Comparison of ENCODE assay signal across 11 mouse cellular contexts in the genomic region with DNA sequence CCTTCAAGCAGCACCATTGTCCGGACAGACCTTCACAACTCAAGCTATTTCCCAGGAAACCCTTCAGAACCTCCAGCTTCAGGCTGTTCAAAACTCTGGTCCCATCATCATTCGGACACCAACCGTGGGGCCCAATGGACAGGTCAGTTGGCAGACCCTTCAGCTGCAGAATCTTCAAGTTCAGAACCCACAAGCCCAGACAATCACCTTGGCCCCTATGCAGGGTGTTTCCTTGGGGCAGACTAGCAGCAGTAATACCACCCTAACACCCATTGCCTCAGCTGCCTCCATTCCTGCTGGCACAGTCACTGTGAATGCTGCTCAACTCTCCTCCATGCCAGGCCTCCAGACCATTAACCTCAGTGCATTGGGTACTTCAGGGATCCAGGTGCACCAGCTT. TPM values are rescaled to one million over a fixed set of nuclear protein-coding genes. Genes with fewer than 3 reads are reported as not detected.
A peak's percentile ranks its signal among the peaks of the same experiment; 100 is the strongest.
DNase-seq lines count a peak whose midpoint lies in the region; ATAC-seq and TF ChIP-seq lines count a peak whose summit lies in the region.
"Had no signal": no experiment of that assay in that cellular context is flagged by ENCODE, and none has a peak within 500 bp of the region (broad histone marks: within the 10 kb centered on the region; RNA-seq: fewer than 3 reads in every experiment).

No protein-coding gene starts in this region.

- no peak overlapping the region for H3K9ac ChIP-seq in hindbrain, postnatal 0 days (replicated peaks; ENCODE audit: low read length)
- 0 out of 2 replicates have a peak overlapping the region, but pooled peaks have one; percentile 13 for H3K9ac ChIP-seq in forebrain, embryonic 14.5 days (ENCODE audit: low read length)
- H3K9ac ChIP-seq in liver, embryonic 15.5 days, result peak overlapping the region; percentile 27; the same call in 1 of the 2 replicates

- no peaks in the 10 kb centered on the region for H3K9me3 ChIP-seq in hindbrain, embryonic 10.5 days
- no peaks in the 10 kb centered on the region for H3K9me3 ChIP-seq in hindbrain, postnatal 0 days (ENCODE audit: low read length)
- H3K9me3 ChIP-seq in embryonic facial prominence, embryonic 10.5 days, result no peaks in the 10 kb centered on the region
- H3K9me3 ChIP-seq in forebrain, embryonic 14.5 days (replicated peaks; ENCODE audit: control insufficient read depth, low read length), result no peaks in the 10 kb centered on the region
- H3K9me3 ChIP-seq in liver, embryonic 15.5 days (replicated peaks), result no peaks in the 10 kb centered on the region

- DNase-seq in hindbrain, embryonic 10.5 days (ENCODE audit: low spot score), result no peak
- no peak for DNase-seq in hindbrain, postnatal 0 days (ENCODE audit: low spot score)
- no peak for DNase-seq in embryonic facial prominence, embryonic 10.5 days (ENCODE audit: low spot score)
- DNase-seq in forebrain, embryonic 14.5 days (ENCODE audit: low spot score), result no peak
- no peak for DNase-seq in thymus, postnatal 0 days (ENCODE audit: low spot score)
- no peak for DNase-seq in cerebellum, adult 8-10 months
- DNase-seq: kidney, postnatal 4 days had no signal

- peaks cover 71% of the 10 kb centered on the region for H3K36me3 ChIP-seq in hindbrain, embryonic 10.5 days
- peaks cover 23% of the 10 kb centered on the region for H3K36me3 ChIP-seq in hindbrain, postnatal 0 days (ENCODE audit: insufficient read depth, low read length)
- peaks cover 69% of the 10 kb centered on the region for H3K36me3 ChIP-seq in embryonic facial prominence, embryonic 10.5 days (replicated peaks)
- peaks cover 58% of the 10 kb centered on the region for H3K36me3 ChIP-seq in forebrain, embryonic 14.5 days (ENCODE audit: control insufficient read depth, insufficient read depth, low read length)
- H3K36me3 ChIP-seq in liver, embryonic 15.5 days (replicated peaks), result peaks cover 67% of the 10 kb centered on the region

- no peaks in the 10 kb centered on the region for H3K27me3 ChIP-seq in hindbrain, embryonic 10.5 days (ENCODE audit: insufficient read depth, poor library complexity, severe bottlenecking)
- no peaks in the 10 kb centered on the region for H3K27me3 ChIP-seq in hindbrain, postnatal 0 days (ENCODE audit: insufficient read depth, low read length)
- H3K27me3 ChIP-seq in embryonic facial prominence, embryonic 10.5 days (replicated peaks; ENCODE audit: low read depth, poor library complexity, severe bottlenecking), result no peaks in the 10 kb centered on the region
- H3K27me3 ChIP-seq in forebrain, embryonic 14.5 days (replicated peaks; ENCODE audit: control insufficient read depth, insufficient read depth, low read length), result no peaks in the 10 kb centered on the region
- H3K27me3 ChIP-seq in liver, embryonic 15.5 days, result no peaks in the 10 kb centered on the region

- ATAC-seq in hindbrain, postnatal 0 days, result no peak
- ATAC-seq in forebrain, embryonic 14.5 days, result no peak
- ATAC-seq in liver, embryonic 15.5 days (ENCODE audit: insufficient read depth), result no peak
- no peak for ATAC-seq in megakaryocyte-erythroid progenitor cell, adult 5-6 weeks (replicated peaks; ENCODE audit: low FRiP score, low TSS enrichment, poor library complexity, severe bottlenecking)

- TF ChIP-seq CTCF in hindbrain, postnatal 0 days (IDR thresholded peaks at IDR 0.05; ENCODE audit: low read depth), result no peak

- peaks cover 50% of the 10 kb centered on the region for H3K4me1 ChIP-seq in hindbrain, embryonic 10.5 days (replicated peaks)
- peaks cover 8% of the 10 kb centered on the region; the same call in 1 of the 2 replicates for H3K4me1 ChIP-seq in hindbrain, postnatal 0 days (ENCODE audit: insufficient read depth, low read length)
- peaks cover 42% of the 10 kb centered on the region for H3K4me1 ChIP-seq in embryonic facial prominence, embryonic 10.5 days
- peaks cover 31% of the 10 kb centered on the region for H3K4me1 ChIP-seq in forebrain, embryonic 14.5 days (ENCODE audit: control insufficient read depth, insufficient read depth, low read length)
- peaks cover 64% of the 10 kb centered on the region for H3K4me1 ChIP-seq in liver, embryonic 15.5 days (replicated peaks)

- H3K4me2 ChIP-seq in hindbrain, postnatal 0 days (ENCODE audit: low read depth, low read length), result no peak overlapping the region
- peak overlapping the region; percentile 21; the same call in 1 of the 2 replicates for H3K4me2 ChIP-seq in forebrain, embryonic 14.5 days (ENCODE audit: low read length)
- H3K4me2 ChIP-seq in liver, embryonic 15.5 days, result peak overlapping the region; percentile 38

- peak overlapping the region; percentile 25; the same call in 1 of the 2 replicates for H3K4me3 ChIP-seq in hindbrain, embryonic 10.5 days
- no peak overlapping the region for H3K4me3 ChIP-seq in hindbrain, postnatal 0 days (ENCODE audit: low read length)
- H3K4me3 ChIP-seq in embryonic facial prominence, embryonic 10.5 days, result peak overlapping the region; percentile 38
- no peak overlapping the region for H3K4me3 ChIP-seq in forebrain, embryonic 14.5 days (ENCODE audit: low read depth, low read length)
- peak overlapping the region; percentile 15 for H3K4me3 ChIP-seq in liver, embryonic 15.5 days (replicated peaks)

- H3K27ac ChIP-seq in hindbrain, embryonic 10.5 days, result no peak overlapping the region
- no peak overlapping the region for H3K27ac ChIP-seq in hindbrain, postnatal 0 days
- no peak overlapping the region for H3K27ac ChIP-seq in embryonic facial prominence, embryonic 10.5 days (replicated peaks)
- no peak overlapping the region for H3K27ac ChIP-seq in forebrain, embryonic 14.5 days (ENCODE audit: low read depth, low read length)
- H3K27ac ChIP-seq in liver, embryonic 15.5 days (replicated peaks), result no peak overlapping the region

- 94% methylated on average over 3 of the region's 3 CpGs for WGBS in hindbrain, embryonic 10.5 days
- WGBS in hindbrain, postnatal 0 days, result 93% methylated on average over 3 of the region's 3 CpGs
- WGBS in embryonic facial prominence, embryonic 10.5 days, result 94% methylated on average over 3 of the region's 3 CpGs
- 93% methylated on average over 3 of the region's 3 CpGs for WGBS in forebrain, embryonic 14.5 days
- 89% methylated on average over 3 of the region's 3 CpGs for WGBS in liver, embryonic 15.5 days (ENCODE audit: insufficient replicate concordance)

RNA-seq across cellular contexts. Expression of a gene that starts 3.3 kb away (rescaled TPM):
- polyA plus RNA-seq in hindbrain, embryonic 10.5 days (2016; fragmentation: Nextera tagmentation; extraction: Ambion mirVana), result 6.1 and 9.3 TPM in 2 replicates
- total RNA-seq in hindbrain, postnatal 0 days (2014; rRNA removed), result 24.7 and 26.0 TPM in 2 replicates
- polyA plus RNA-seq in hindbrain, postnatal 0 days (2015; fragmentation: Nextera tagmentation; extraction: Ambion mirVana), result 3.0 and 3.5 TPM in 2 replicates
- 9.9 and 10.6 TPM in 2 replicates for polyA plus RNA-seq in embryonic facial prominence, embryonic 10.5 days (2016; fragmentation: Nextera tagmentation; extraction: Ambion mirVana)
- polyA plus RNA-seq in forebrain, embryonic 14.5 days (2014; fragmentation: Nextera tagmentation; extraction: Ambion mirVana), result 6.6 and 7.0 TPM in 2 replicates
- polyA plus RNA-seq in liver, embryonic 15.5 days (2015; fragmentation: Nextera tagmentation; extraction: Ambion mirVana), result 3.5 and 3.7 TPM in 2 replicates
- total RNA-seq in megakaryocyte-erythroid progenitor cell, adult 5-6 weeks (2014; fragmentation: Nextera tagmentation), result 68.0 and 80.3 TPM in 2 replicates
- total RNA-seq in megakaryocyte-erythroid progenitor cell, adult 5-6 weeks (2017), result 45.0 and 62.2 TPM in 2 replicates
- polyA plus RNA-seq in thymus, postnatal 0 days (2015; fragmentation: Nextera tagmentation; extraction: Ambion mirVana), result 9.7 and 10.9 TPM in 2 replicates

RNA-seq across cellular contexts. Expression of a gene that starts 35.9 kb away (rescaled TPM):
- polyA plus RNA-seq in hindbrain, embryonic 10.5 days (2016; fragmentation: Nextera tagmentation; extraction: Ambion mirVana), result 0.17 and 0.18 TPM in 2 replicates
- total RNA-seq in hindbrain, postnatal 0 days (2014; rRNA removed), result 0.16 TPM in 1 of 2 replicates, not detected in the other
- polyA plus RNA-seq in hindbrain, postnatal 0 days (2015; fragmentation: Nextera tagmentation; extraction: Ambion mirVana), result 0.36 and 0.62 TPM in 2 replicates
- 0.09 and 0.20 TPM in 2 replicates for polyA plus RNA-seq in embryonic facial prominence, embryonic 10.5 days (2016; fragmentation: Nextera tagmentation; extraction: Ambion mirVana)
- 0.11 and 0.25 TPM in 2 replicates for polyA plus RNA-seq in forebrain, embryonic 14.5 days (2014; fragmentation: Nextera tagmentation; extraction: Ambion mirVana)
- 0.08 and 0.10 TPM in 2 replicates for polyA plus RNA-seq in liver, embryonic 15.5 days (2015; fragmentation: Nextera tagmentation; extraction: Ambion mirVana)
- total RNA-seq in megakaryocyte-erythroid progenitor cell, adult 5-6 weeks (2014; fragmentation: Nextera tagmentation), result not detected in 2 replicates
- not detected in 2 replicates for total RNA-seq in megakaryocyte-erythroid progenitor cell, adult 5-6 weeks (2017)
- 1.8 and 2.1 TPM in 2 replicates for polyA plus RNA-seq in thymus, postnatal 0 days (2015; fragmentation: Nextera tagmentation; extraction: Ambion mirVana)

RNA-seq across cellular contexts. Expression of a gene that starts 42.3 kb away (rescaled TPM):
- 1.0 and 1.2 TPM in 2 replicates for polyA plus RNA-seq in hindbrain, embryonic 10.5 days (2016; fragmentation: Nextera tagmentation; extraction: Ambion mirVana)
- 0.11 and 0.31 TPM in 2 replicates for total RNA-seq in hindbrain, postnatal 0 days (2014; rRNA removed)
- 0.38 and 0.40 TPM in 2 replicates for polyA plus RNA-seq in hindbrain, postnatal 0 days (2015; fragmentation: Nextera tagmentation; extraction: Ambion mirVana)
- 1.4 and 1.7 TPM in 2 replicates for polyA plus RNA-seq in embryonic facial prominence, embryonic 10.5 days (2016; fragmentation: Nextera tagmentation; extraction: Ambion mirVana)
- polyA plus RNA-seq in forebrain, embryonic 14.5 days (2014; fragmentation: Nextera tagmentation; extraction: Ambion mirVana), result 0.33 and 0.39 TPM in 2 replicates
- not detected in 2 replicates for polyA plus RNA-seq in liver, embryonic 15.5 days (2015; fragmentation: Nextera tagmentation; extraction: Ambion mirVana)
- not detected in 2 replicates for total RNA-seq in megakaryocyte-erythroid progenitor cell, adult 5-6 weeks (2014; fragmentation: Nextera tagmentation)
- total RNA-seq in megakaryocyte-erythroid progenitor cell, adult 5-6 weeks (2017), result not detected in 2 replicates
- polyA plus RNA-seq in thymus, postnatal 0 days (2015; fragmentation: Nextera tagmentation; extraction: Ambion mirVana), result 0.10 and 0.13 TPM in 2 replicates
- total RNA-seq: liver, adult 2 months; neutrophil, adult 5-6 weeks had no signal
- polyA plus RNA-seq: liver, adult 2 months had no signal

RNA-seq across cellular contexts. Expression of a gene that starts 49.5 kb away (rescaled TPM):
- 84.3 and 98.2 TPM in 2 replicates for polyA plus RNA-seq in hindbrain, embryonic 10.5 days (2016; fragmentation: Nextera tagmentation; extraction: Ambion mirVana)
- total RNA-seq in hindbrain, postnatal 0 days (2014; rRNA removed), result 27.4 and 28.0 TPM in 2 replicates
- polyA plus RNA-seq in hindbrain, postnatal 0 days (2015; fragmentation: Nextera tagmentation; extraction: Ambion mirVana), result 90.4 and 95.1 TPM in 2 replicates
- 73.1 and 77.4 TPM in 2 replicates for polyA plus RNA-seq in embryonic facial prominence, embryonic 10.5 days (2016; fragmentation: Nextera tagmentation; extraction: Ambion mirVana)
- 103 and 116 TPM in 2 replicates for polyA plus RNA-seq in forebrain, embryonic 14.5 days (2014; fragmentation: Nextera tagmentation; extraction: Ambion mirVana)
- 106 and 115 TPM in 2 replicates for polyA plus RNA-seq in liver, embryonic 15.5 days (2015; fragmentation: Nextera tagmentation; extraction: Ambion mirVana)
- total RNA-seq in megakaryocyte-erythroid progenitor cell, adult 5-6 weeks (2014; fragmentation: Nextera tagmentation), result 61.5 and 97.6 TPM in 2 replicates
- total RNA-seq in megakaryocyte-erythroid progenitor cell, adult 5-6 weeks (2017), result 50.3 and 54.5 TPM in 2 replicates
- 88.9 and 90.3 TPM in 2 replicates for polyA plus RNA-seq in thymus, postnatal 0 days (2015; fragmentation: Nextera tagmentation; extraction: Ambion mirVana)

RNA-seq across cellular contexts. Expression of a gene that starts 58.7 kb away (rescaled TPM):
- 102 and 122 TPM in 2 replicates for polyA plus RNA-seq in hindbrain, embryonic 10.5 days (2016; fragmentation: Nextera tagmentation; extraction: Ambion mirVana)
- total RNA-seq in hindbrain, postnatal 0 days (2014; rRNA removed), result 19.4 and 25.4 TPM in 2 replicates
- polyA plus RNA-seq in hindbrain, postnatal 0 days (2015; fragmentation: Nextera tagmentation; extraction: Ambion mirVana), result 31.4 and 36.4 TPM in 2 replicates
- 135 and 137 TPM in 2 replicates for polyA plus RNA-seq in embryonic facial prominence, embryonic 10.5 days (2016; fragmentation: Nextera tagmentation; extraction: Ambion mirVana)
- polyA plus RNA-seq in forebrain, embryonic 14.5 days (2014; fragmentation: Nextera tagmentation; extraction: Ambion mirVana), result 43.2 and 48.2 TPM in 2 replicates
- 41.7 and 48.3 TPM in 2 replicates for polyA plus RNA-seq in liver, embryonic 15.5 days (2015; fragmentation: Nextera tagmentation; extraction: Ambion mirVana)
- 145 and 165 TPM in 2 replicates for total RNA-seq in megakaryocyte-erythroid progenitor cell, adult 5-6 weeks (2014; fragmentation: Nextera tagmentation)
- total RNA-seq in megakaryocyte-erythroid progenitor cell, adult 5-6 weeks (2017), result 179 and 207 TPM in 2 replicates
- 56.8 and 61.7 TPM in 2 replicates for polyA plus RNA-seq in thymus, postnatal 0 days (2015; fragmentation: Nextera tagmentation; extraction: Ambion mirVana)

Comparison
In these comparisons a context has a peak if more than half of its experiments do, and no peak if none do; other contexts are left out.
1. H3K4me3 ChIP-seq: peak in hindbrain, embryonic 10.5 days (single experiment), embryonic facial prominence, embryonic 10.5 days (single experiment) and liver, embryonic 15.5 days (single experiment); none in hindbrain, postnatal 0 days (single experiment) and forebrain, embryonic 14.5 days (single experiment).